Mouse (Mus musculus): ENCODE data around the gene Supt3. TPM values are rescaled to one million over a fixed set of nuclear protein-coding genes. Genes with fewer than 3 reads are reported as not detected.

Gene Supt3
- total RNA-seq, 2 experiments from 2014 or later = 6.6 to 14.7 TPM

DNA sequence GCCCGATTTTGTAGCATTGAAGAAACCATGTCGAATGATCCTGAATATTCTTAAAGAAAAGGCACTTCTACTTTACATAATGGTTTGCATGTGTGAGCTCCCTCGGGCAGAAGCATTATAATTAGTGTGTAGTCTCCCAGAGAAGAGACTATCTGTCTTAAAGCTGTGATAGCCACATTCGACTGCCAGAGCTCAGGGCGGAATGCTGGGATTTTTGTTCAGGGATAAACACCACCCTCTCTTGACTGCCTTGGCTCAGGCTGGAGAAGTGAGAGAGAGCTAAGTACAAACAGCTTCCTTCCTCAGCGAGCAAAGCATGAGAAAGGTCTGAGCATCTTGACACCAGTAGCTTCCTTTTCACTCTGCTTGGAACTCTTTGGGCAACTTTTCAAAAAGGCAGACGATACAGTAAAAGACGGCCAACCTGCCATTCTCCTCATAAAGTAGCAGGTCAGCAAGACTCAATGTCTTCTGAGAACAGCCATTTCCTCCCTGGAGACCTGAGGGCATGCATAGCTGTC is 305.1 kb downstream of the Supt3 start:
- ATAC-seq (replicated peaks; ENCODE audit: low FRiP score, low TSS enrichment, poor library complexity, severe bottlenecking) = no peak

DNA sequence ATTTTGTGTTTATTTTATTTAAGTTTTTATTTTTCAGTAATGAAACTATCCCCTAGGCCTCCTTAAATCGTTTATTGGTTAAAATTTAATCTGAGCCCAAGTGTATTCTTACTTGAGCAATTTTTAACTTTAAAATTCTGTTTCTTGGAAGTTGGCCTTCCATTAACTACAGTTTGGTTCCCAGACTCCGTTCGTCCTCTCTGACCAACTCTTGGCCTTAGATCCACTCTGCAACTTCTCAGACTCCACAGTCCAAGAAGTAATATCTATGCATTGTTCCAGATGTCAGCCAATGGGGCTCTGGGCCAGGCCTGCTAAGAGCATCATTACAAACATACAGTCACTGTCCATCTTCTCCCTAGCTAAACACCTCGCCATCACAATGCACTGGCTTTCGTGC is 309.4 kb downstream of the Supt3 start:
- ATAC-seq (replicated peaks; ENCODE audit: low FRiP score, low TSS enrichment, poor library complexity, severe bottlenecking) = no peak

DNA sequence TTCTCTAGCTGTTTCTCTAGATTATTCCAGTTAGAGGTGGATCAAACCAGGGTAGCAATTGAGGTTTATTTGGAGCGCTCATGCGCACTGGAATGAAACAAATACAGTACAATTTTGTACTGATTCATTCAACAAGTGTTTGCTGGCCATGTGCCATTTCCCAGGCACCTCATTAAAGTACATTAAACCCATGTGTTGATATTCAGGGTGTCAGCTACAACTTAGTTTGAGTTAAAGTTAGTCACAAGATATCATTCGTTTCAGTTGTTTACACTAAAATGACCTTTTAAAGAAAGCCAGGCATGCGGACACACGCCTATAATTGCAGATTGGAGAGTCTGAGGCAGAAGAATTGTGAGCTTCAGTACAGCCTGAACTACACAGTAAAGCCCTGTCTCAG is 310.1 kb downstream of the Supt3 start:
- no peak for ATAC-seq (replicated peaks; ENCODE audit: low FRiP score, low TSS enrichment, poor library complexity, severe bottlenecking)

DNA sequence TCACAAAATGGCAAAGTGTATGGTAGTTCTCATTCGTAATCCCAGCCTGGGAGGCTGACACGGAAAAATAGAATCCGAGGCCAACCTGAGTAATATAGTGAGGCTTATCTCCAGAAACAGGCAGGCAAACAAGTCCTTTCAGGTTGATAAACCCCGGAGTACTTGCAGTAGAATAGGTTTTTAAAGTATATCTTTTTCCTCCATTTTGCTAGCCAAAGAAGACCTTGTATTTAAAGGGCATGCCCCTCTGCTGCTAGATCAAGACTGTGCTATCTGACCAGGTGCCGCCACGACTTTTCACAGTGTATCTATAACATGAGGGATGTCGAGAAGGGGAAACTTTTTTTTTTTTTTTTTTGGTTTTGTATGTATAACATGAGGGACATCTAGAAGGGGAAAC is 324.1 kb downstream of the Supt3 start:
- peak; percentile 67 for ATAC-seq (replicated peaks; ENCODE audit: low FRiP score, low TSS enrichment, poor library complexity, severe bottlenecking)

DNA sequence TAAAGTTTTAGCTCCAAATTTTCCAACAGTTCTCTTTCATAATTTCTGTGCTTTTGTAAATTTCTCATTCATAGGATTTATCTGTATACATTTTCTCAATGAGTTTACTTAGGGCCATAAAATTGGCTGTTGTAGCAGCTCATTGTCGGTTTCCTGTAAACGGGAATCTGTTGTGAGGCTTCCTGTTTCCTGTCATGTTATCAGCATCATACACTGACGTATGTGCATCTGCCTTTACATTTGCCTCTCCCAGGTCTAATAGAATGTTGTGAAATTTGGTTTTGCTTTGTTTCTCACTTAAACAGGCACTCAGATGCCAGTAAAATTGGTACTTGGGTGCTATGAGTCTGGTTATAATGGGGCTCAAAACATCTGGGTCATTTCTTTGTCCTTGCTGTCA is 338.4 kb downstream of the Supt3 start:
- ATAC-seq (replicated peaks; ENCODE audit: low FRiP score, low TSS enrichment, poor library complexity, severe bottlenecking) = no peak

- ATAC-seq (replicated peaks; ENCODE audit: low FRiP score, low TSS enrichment, poor library complexity, severe bottlenecking) = no peak
Measured at GRCm38 (mm10) chr17:45118565-45119471, 341.9 kb downstream of the Supt3 start.

DNA sequence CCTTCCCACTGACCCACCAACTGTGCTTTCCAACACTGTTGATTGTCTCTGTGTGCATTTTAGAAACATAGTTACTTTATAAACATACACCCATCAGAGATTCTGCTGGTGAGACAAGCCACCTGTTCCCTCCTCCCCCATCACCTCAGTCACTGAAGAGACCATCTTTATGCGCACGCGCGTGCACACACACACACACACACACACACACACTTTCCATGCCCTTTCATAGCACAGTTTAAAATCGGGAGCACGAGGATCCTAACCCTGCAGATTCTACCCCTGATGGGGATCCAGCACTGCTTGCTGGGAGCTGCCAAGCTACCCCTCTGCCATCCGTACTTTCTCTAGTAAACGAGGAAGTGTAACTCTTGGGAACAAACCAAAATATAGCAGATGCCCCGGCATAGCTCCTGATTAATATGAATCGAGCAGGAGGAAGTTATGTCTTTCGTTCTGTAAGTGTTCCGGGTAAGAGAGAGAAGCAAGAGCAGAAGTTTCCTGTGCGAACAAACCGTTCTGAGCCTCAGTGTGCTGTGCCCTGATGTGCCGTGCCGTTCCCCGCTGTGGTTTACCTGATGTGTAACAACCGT is 342.8 kb downstream of the Supt3 start:
- 0 out of 2 replicates have a peak, but pooled peaks have one; percentile 37 for ATAC-seq (replicated peaks; ENCODE audit: low FRiP score, low TSS enrichment, poor library complexity, severe bottlenecking)

DNA sequence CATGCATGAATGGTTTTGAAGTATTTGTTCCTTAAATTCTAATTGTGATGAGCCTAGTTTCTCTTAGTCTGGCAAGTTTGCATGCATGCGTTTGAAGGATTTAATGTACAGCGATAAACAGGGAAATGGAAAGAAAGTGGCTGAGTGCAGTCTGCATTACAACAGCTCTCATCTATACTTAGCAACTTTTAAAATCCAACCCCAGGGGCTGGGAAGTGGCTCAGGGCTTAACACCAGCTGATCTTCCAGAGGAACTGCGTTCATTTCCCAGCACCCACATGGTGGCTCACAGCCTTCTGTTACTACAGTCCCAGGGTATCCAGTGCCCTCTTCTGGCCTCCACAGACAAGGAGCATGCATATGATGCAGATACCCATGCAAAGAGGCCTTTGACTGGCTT is 346.9 kb downstream of the Supt3 start:
- ATAC-seq (replicated peaks; ENCODE audit: low FRiP score, low TSS enrichment, poor library complexity, severe bottlenecking) = no peak

DNA sequence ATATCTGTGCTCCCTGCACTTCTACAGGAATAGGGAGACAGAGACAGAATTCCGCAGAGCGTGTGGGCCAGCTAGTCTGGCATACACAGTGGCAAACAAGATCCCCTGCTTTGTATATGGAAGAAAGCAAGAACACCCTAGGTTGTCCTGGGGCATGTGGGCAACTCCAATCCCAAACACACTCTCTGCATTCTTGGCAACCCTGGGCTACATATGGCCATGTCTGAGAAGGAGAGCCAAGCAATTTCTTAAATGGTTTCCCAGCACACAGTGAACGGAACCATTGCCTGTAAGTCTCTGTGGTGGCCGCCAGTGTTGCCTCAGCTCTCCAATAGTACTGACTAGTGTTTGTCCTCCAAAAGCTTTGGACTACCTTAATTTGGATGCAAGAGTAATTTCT is 351.7 kb downstream of the Supt3 start:
- no peak for ATAC-seq (replicated peaks; ENCODE audit: low FRiP score, low TSS enrichment, poor library complexity, severe bottlenecking)

DNA sequence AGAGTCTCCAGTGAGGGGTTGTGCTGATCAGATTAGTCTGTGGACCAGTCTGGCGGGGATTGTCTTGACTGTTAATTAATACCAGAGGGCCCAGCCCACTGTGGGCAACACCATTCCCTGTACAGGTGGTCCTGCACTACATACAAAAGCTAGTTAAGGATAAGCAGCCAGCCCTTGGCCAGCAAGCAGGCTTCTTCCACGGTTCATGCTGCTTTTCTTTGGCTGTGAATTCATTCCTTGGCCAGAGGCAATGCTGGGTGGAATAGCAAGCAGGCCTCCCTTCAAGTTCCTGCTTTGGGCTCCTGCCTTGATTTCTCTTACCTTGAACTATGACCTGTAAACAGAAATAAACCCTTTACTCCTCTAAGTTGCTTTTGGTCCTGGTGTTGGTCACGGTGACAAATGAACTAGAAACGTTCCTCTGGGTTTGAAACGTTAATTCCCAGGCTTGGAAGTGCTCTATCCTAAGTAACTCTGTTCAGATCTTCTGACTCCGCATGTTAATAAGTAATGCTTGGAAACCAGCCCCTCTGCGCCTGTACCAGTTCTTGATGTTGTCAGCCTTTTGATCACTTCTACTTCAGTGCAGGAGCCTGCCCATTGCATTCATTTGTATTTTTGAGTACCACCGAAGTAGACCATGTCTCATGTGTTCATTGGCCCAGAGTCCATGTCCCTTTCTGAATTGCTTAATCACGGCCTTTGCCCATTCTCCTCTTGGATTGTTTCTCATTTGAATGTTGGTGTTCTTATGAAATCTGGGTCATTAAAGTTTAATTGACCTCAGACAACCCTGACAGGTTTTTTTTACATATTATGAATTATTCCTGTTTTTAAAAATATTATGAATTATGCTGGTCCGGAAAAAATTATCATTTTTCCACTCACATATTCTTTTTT is 356.8 kb downstream of the Supt3 start:
- no peak for ATAC-seq (replicated peaks; ENCODE audit: low FRiP score, low TSS enrichment, poor library complexity, severe bottlenecking)

DNA sequence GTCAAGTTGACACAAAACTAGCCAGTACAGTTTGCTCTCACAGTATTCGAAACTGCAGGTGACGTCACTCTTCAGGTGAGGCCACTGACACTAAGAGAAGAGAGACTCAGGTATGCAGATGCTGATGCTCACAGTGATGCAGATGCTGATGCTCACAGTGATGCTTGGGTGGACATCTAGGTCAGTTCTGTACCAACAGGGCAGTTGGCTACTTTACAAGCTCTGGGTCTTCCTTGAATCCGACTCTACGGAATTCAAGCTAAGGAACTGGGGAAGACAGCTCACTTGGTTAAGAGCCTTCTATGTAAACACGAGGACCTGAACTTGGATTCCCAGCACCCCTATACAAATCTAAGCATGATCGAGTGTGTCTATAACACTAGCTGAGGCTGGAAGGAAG is 359.5 kb downstream of the Supt3 start:
- ATAC-seq (replicated peaks; ENCODE audit: low FRiP score, low TSS enrichment, poor library complexity, severe bottlenecking) = no peak

- ATAC-seq (replicated peaks; ENCODE audit: low FRiP score, low TSS enrichment, poor library complexity, severe bottlenecking) = no peak
Measured at GRCm38 (mm10) chr17:45143043-45143442, 366.1 kb downstream of the Supt3 start.

DNA sequence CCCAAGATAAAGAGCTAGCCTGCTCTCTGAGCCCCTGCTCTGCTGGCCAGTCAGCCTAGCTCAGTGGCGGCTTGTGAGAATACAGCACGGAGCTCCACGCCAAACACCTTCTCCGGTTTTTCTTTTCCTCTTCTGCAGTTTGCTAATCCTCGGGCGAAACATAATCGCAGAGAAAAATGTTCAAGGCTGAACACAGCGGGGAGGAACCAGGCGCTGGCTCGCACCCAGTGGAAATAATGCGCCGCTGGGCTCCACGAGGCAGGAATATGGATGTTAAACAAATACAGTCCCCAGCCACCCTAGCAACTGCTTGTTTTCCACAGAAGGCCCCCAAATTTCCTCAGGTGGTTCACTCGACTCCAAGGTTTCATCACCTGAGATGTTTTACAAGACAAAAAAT is 367.7 kb downstream of the Supt3 start:
- no peak for ATAC-seq (replicated peaks; ENCODE audit: low FRiP score, low TSS enrichment, poor library complexity, severe bottlenecking)

DNA sequence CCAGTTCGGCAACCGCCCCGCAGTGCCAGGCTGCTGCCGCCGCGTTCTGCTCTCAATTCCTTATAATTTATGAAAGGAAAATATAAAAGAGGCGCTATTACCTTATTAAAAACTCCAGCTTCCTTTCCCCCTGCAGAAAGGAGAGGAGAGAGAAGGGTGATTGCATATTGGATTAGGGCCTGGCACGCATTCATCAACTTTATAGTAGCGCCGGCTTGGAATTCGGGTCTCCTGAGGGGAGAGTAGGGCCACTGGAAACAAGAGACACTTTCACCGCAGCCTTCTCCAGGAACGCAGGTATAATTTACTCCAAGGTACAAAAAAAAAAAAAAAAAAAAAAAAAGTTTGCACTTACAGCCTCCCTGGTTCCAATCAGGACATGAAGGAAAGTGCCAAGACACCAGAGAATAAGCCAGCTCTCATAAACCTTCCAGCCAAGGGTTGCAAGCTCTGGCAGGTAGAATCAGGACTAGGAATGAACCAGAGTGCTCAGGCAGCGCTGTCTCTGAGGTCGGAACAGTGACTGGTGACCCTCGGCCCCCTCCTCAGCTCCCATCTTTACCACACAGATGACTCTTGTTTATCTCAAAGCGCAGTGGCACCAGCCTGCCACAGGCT is 374.5 kb downstream of the Supt3 start:
- ATAC-seq (replicated peaks; ENCODE audit: low FRiP score, low TSS enrichment, poor library complexity, severe bottlenecking) = no peak

DNA sequence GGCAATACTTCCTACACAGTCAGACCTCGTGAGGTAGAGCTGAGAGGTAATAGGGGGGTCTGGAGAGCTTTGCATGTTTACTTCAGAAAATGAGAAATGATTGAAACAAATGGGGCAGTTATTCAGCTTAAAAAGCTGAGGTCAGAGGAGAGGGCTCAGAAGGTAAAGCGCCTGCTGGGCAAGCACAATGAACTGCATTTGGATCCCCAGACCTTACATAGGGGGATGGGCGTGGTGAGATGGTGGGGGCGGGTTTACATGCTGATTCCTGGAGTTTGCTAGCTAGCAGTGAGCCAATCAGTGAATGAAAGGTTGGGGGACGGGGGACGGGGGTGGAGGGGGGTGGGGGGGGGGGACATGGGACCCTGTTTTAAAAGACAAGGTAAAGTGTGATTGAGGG is 376.8 kb downstream of the Supt3 start:
- ATAC-seq (replicated peaks; ENCODE audit: low FRiP score, low TSS enrichment, poor library complexity, severe bottlenecking) = no peak

DNA sequence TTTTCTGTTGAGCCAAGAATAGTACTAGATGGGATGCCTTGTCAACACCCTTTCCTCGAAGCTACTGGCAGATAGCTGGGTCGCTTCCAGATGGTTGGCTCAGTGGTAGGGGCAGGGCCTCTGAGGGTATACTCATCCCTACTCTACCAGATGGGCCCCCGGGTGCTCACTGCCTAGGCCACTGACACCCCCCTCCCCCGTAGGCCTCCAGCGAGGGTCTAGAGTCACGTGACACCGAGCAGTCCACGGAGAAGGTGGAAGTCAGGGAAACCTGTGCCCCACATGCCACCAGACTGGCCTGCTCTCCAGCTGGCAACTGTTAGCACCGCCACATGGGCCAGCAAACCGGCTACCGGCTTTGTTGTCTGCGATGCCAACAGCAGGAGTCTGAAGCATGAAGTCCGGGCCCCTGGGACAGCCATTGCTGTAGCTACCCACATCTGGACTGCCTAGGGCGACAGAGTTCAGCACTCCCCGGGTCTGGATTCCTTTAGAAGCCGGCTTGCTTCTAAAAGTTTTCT is 381.3 kb downstream of the Supt3 start:
- no peak for ATAC-seq (replicated peaks; ENCODE audit: low FRiP score, low TSS enrichment, poor library complexity, severe bottlenecking)

DNA sequence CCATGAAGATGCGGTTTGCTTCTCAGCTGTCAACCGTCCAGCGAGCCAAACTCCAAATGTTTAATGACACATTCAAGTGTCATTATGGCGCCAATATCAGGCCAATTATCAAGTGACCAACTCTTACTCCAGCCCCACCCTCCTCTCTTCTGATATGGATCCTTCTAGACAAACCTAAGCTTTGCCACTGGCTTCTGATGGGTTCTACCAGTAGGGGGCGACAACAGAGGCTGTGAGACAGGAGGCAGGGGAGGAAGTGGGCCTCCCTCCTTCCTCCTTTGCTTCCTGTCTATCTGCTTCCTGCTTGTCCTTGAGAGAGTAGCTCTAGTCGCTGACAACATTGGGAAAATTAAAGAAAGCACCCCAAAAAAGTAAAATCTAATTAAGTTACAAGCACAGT is 383.7 kb downstream of the Supt3 start:
- ATAC-seq (replicated peaks; ENCODE audit: low FRiP score, low TSS enrichment, poor library complexity, severe bottlenecking) = no peak

GRCm38 (mm10) chr17:45165741-45166140 is 388.8 kb downstream of the Supt3 start:
- no peak for ATAC-seq (replicated peaks; ENCODE audit: low FRiP score, low TSS enrichment, poor library complexity, severe bottlenecking)
